Mouse (Mus musculus): ENCODE measurements around the gene Slc7a8.

DNA sequence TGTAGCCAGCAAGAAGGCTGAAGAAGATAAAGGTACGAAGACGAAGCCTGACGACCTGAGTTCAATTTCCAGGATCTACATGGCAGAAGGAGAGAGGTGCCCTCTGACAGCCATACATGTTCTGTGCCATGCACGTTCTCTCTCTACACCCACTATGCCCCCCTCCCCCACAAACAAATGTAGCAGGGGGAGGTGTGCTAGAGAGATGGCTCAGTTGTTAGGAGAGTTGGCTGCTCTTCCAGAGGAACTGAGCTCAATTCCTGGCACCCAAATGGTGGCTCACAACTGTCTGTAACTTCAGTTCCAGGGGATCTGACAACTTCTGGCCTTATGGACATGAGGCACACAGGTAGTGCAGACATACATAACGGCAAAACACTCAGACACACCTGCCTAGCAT, 105.5 kb downstream of the Slc7a8 start:
- no peak for TF ChIP-seq POLR2A (IDR thresholded peaks at IDR 0.05; ENCODE audit: borderline replicate concordance, extremely low read depth, insufficient read depth, insufficient read length, poor library complexity, severe bottlenecking)
- TF ChIP-seq CTCF (IDR thresholded peaks at IDR 0.05; ENCODE audit: borderline replicate concordance, extremely low read depth, insufficient read depth, insufficient read length) = no peak

Data from brain, embryonic 14.5 days (tissue).